Mouse (Mus musculus): ENCODE results near the gene Macrod1. TPM values are rescaled to one million over a fixed set of nuclear protein-coding genes. Genes with fewer than 3 reads are reported as not detected.

Macrod1 gene
- total RNA-seq, 1 experiment from 2014 or later = 3.7 TPM

GRCm38 (mm10) chr19:7128551-7129475 lies 72.2 kb downstream of the Macrod1 start:
- no peak for ATAC-seq (ENCODE audit: extremely low read depth, insufficient number of reproducible peaks, low FRiP score, poor library complexity, severe bottlenecking)

GRCm38 (mm10) chr19:7130317-7130716 lies 73.7 kb downstream of the Macrod1 start:
- no peak for ATAC-seq (ENCODE audit: extremely low read depth, insufficient number of reproducible peaks, low FRiP score, poor library complexity, severe bottlenecking)

- no peak for ATAC-seq (ENCODE audit: extremely low read depth, insufficient number of reproducible peaks, low FRiP score, poor library complexity, severe bottlenecking)
Observed at GRCm38 (mm10) chr19:7133436-7133835, 76.8 kb downstream of the Macrod1 start.

DNA sequence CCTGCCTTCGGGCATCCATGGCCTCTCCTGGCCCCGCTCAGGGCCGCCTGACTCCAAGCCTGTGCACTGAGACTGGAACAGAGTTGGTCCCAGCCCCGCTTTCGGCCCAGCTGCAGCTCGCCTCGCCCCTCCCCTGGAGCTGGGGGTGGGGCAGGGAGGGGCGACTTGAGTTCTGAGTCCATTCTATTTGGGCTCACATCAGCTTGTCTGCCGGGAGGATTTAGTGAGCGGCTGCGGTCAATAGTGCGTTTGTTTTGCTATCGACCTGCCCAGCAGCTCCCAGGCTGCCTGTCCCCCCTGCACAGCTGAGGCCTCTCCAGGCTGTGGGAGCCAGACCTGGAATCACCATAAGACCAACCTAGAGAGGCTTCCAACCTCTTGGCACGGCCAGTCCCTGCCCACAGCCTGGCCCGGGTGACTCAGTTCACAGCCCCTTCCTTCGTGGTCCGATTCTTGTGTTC lies 78.1 kb downstream of the Macrod1 start:
- no peak for ATAC-seq (ENCODE audit: extremely low read depth, insufficient number of reproducible peaks, low FRiP score, poor library complexity, severe bottlenecking)

GRCm38 (mm10) chr19:7135525-7135924 lies 78.9 kb downstream of the Macrod1 start:
- no peak for ATAC-seq (ENCODE audit: extremely low read depth, insufficient number of reproducible peaks, low FRiP score, poor library complexity, severe bottlenecking)

- ATAC-seq (ENCODE audit: extremely low read depth, insufficient number of reproducible peaks, low FRiP score, poor library complexity, severe bottlenecking) = no peak
Observed at GRCm38 (mm10) chr19:7136016-7136415, 79.4 kb downstream of the Macrod1 start.

DNA sequence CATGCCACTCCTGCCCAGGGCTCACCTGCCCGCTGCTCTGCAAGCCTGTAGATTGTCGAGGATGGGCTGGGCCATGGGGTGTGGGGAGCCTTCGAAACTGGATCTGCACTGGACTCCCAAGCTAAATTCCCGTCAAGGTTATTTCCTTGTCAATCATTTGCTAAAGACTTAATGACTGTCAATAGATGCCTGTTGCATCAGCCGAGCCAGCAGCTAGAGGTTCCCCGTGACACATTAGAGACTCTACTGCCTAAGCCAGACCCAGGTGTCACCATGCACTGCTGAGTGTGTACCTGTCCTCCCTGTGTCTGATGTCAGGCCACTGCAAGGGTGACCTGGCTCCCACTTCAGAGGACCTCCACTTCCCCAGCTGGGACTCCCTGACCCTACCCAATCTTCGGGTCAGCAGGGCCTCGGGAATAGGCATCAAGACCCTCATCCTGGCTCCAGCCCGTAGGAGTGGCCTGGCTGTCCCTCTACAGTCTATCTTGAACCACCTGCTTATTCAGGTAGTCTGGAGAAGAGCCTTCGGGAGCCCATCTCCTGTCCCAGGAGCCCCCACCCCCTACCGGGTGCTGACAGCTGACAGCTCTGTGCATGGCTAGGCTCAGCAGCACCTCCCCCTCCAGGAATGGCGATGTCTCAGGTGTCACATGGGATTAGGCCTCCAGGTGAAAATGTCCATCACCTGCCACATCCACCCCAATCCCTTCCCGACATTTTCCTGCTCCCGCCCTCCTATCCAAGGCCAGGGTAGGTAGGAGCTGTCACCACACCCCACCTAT lies 80.3 kb downstream of the Macrod1 start:
- ATAC-seq (ENCODE audit: extremely low read depth, insufficient number of reproducible peaks, low FRiP score, poor library complexity, severe bottlenecking) = no peak

DNA sequence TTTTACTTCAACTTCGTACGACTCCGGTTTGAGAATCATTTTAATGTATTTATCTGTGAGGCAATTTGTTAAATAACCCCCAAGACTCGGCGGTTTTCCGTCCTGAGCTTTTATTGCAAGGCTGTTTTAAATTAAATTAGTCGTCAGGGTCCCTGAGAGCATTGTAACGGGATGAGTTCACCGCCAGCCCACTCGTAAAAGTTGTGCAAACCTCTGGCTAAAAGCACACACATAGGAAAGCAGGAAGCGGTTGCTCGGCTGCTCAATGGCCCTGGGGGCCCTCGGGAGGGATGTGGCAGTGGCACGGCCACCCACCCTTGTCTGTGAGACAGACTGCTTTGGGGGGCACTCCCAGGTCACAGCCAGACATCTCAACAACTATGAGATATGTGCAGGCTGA lies 81.7 kb downstream of the Macrod1 start:
- ATAC-seq (ENCODE audit: extremely low read depth, insufficient number of reproducible peaks, low FRiP score, poor library complexity, severe bottlenecking) = no peak

DNA sequence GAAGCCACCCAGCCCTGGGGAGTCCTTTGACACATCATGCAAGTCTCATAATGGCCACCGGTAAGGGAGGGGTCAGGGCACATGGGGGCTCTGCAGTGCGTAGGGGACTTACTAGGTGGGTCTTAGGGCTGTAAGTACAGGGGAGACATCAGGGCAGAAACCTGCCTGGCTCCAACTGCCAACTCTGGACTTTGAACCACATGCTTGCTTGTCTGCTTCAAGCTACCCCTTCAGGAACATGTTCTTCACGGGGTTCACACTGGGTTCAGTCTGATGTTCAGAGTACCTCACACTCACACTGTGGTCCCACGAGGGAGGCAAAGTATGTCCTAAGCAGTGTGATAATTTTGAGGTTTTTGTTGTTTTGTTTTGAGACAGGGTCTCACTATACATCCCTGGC lies 82.7 kb downstream of the Macrod1 start:
- ATAC-seq (ENCODE audit: extremely low read depth, insufficient number of reproducible peaks, low FRiP score, poor library complexity, severe bottlenecking) = no peak

DNA sequence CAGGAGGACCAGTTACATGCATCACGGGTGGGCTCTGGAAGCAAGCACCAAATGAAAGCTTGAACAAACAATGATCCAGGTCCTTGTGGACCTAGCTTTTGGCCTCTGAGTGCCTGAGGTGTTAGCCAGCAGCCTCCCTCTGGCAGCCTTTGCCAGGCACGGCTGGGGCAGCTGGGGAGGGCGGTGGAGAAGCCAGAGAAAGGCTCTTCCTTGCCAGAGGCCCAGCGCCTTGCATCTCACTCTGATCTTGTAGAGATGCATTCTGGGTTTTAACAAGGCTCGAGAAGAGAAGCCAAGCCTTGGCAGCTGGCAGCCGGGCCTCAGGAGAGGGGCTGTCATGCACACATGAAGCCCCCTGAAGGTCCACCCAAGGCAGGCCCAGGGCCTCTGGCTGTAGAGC lies 83.8 kb downstream of the Macrod1 start:
- ATAC-seq (ENCODE audit: extremely low read depth, insufficient number of reproducible peaks, low FRiP score, poor library complexity, severe bottlenecking) = no peak

DNA sequence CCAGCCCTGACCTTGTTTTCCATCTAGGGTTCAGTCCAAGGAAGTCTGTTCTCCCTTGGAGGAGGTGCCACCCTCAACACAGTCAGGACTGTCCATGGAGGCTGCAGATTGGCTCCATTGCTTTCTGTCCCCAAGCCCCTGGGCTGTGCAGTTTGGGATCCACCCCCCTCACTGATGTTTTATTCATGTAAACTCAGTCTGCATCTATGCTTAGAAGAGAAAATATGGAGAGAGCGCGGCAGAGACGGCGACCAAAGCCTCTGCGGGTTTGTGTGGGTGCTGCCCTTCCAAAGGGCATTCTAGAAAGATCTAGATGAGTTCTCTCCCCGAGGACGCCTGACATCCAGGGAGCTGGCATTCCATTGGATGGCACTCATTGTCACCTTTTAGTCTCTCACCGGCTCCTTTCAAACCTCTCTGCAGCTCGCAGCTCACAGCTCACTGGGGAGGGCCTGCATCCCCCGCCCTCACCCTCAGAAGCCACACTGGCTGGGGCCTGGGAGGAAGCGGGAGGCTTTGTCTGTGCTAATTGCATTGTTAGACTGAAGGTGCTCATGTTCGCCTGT lies 84.3 kb downstream of the Macrod1 start:
- ATAC-seq (ENCODE audit: extremely low read depth, insufficient number of reproducible peaks, low FRiP score, poor library complexity, severe bottlenecking) = no peak

GRCm38 (mm10) chr19:7142207-7142915 lies 85.8 kb downstream of the Macrod1 start:
- ATAC-seq (ENCODE audit: extremely low read depth, insufficient number of reproducible peaks, low FRiP score, poor library complexity, severe bottlenecking) = no peak

DNA sequence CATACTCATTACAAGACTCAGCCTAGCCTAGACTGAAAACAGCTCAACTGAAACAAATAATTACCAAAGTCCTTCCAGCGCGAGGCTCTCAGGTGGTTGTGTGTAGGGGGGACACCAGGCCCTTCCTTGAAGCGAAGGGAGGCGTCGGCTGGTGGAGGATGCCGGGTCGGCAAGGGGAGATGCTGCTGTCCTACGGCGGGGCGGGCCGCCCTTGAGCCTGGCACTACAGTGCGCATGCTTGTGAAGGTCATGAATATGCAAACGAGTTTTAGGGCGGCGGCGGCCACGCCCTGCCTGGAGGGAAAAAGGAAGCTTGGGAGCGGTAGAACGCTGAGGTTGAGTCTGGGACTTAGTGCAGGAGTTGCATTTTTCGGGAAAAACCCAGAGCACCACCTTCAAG lies 87.2 kb downstream of the Macrod1 start:
- no peak for ATAC-seq (ENCODE audit: extremely low read depth, insufficient number of reproducible peaks, low FRiP score, poor library complexity, severe bottlenecking)

DNA sequence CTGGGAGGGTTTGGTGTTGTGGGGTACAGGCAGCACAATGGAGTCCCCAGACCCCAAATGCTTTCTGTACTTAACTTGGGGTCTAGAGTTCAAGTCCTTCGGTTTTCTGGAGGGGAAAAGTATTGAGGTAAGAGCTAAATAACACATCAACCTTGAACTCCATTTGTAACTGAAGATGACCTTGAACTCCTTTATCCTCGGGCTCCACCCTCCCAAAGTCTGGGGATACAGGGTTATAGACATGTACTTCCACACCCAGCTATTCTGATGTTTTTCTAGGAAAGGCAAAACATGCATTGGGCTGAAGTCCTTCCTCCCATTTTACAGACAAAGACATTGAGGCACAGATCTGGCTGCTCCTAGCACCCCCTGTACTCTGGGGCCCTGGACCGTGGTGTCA lies 87.8 kb downstream of the Macrod1 start:
- no peak for ATAC-seq (ENCODE audit: extremely low read depth, insufficient number of reproducible peaks, low FRiP score, poor library complexity, severe bottlenecking)

DNA sequence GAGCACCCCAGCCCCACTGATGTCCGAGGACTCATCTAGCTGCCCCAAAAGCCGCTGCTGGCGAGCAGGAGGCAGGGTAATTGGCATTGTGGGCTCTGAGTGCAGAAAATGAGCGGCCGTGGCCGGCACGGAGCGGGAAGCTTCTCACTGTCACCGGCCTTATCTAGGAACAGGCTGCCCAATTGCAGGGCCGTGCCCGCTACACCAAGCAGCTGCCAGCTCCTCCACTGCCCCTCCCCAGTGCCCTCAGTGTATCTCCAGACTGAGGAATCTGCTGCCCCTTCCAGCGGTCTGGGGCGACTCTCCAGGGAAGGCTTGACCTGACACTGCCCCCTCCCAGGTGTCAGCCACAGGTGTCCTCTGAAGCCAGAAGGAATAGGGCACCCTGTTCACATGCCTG lies 89.8 kb downstream of the Macrod1 start:
- no peak for ATAC-seq (ENCODE audit: extremely low read depth, insufficient number of reproducible peaks, low FRiP score, poor library complexity, severe bottlenecking)

DNA sequence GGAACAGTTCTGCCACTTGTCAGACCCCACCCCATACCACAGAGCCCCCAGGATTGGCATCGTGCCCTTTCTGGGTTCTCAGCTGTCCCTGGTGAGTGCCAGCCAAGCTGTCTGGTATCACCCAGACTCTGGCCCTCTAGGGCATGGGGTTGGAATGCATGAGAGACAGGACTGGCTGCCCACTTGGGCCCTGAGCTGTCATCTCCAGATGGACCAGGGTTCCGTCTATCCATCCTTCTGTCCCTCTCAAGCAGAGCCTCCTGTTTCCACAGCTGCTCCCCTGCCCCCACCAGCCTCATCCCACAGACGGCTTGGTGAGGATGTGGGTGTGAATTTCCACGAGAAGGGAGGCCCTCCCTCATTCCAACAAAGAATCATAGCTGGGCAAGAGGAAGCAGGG lies 91.5 kb downstream of the Macrod1 start:
- ATAC-seq (ENCODE audit: extremely low read depth, insufficient number of reproducible peaks, low FRiP score, poor library complexity, severe bottlenecking) = no peak

GRCm38 (mm10) chr19:7148541-7149085 lies 92.0 kb downstream of the Macrod1 start:
- ATAC-seq (ENCODE audit: extremely low read depth, insufficient number of reproducible peaks, low FRiP score, poor library complexity, severe bottlenecking) = no peak

DNA sequence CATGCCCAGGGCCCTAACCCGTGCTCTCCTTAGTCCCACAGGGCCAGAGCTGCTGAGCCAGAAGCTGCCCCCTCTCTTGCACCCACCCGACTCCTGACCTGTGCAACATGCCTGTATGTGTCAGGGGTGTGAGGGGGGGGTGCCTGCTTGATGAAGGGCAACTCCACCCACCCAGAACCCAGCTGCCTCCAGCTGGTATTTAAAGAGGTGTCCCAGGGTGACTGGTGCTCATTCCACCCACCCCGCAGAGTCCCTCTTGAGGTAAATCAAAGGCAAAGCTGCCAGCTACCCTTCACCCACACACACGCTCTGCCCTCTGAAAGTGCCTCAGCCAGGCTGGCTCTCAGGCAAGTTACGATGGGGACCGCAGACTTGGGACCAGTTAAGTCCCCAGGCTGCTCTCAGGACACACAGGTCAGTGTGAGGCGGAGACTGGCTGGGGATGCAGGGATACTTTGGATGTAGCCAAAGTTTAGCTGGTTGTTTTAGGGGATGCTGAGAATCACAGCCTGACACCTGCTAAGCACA lies 92.6 kb downstream of the Macrod1 start:
- no peak for ATAC-seq (ENCODE audit: extremely low read depth, insufficient number of reproducible peaks, low FRiP score, poor library complexity, severe bottlenecking)

Measured in neutrophil, adult 5-6 weeks (primary cell).